Mouse (Mus musculus) kidney, postnatal 36 days (tissue): ENCODE data around the gene Astn1.
A peak's percentile ranks its signal among the peaks of the same experiment; 100 is the strongest.

Experiments
- DNase-seq, 2 experiments: peaks; one replicate each; pipeline ENCODE4 v3.0.0; 2021 to 2022; ENCODE audit warnings: mixed read lengths in 2 of 2

Astn1 gene

DNA sequence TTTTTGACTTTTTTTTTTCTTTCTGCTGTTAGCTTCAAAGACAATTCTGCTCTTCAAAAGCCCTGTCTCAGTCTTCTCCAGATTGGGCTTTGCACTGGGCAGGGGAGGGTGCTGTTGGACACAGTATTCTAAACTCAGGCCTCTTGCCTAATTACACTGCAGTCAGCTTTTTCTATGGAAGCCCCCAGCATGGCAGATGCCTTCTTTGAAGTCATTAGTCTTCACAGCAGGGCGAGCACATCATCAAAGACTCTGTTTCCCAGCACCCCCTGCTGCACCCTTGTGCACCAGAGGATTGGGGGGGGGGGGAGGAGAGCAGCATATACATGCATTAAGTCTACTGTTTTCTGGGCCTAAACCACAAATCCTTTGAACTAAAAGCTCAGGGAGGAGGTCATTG, 174.8 kb downstream of the Astn1 start:
- DNase-seq, result no peak

- DNase-seq, result no peak
Observed at GRCm38 (mm10) chr1:158545095-158545494, 183.0 kb downstream of the Astn1 start.

- DNase-seq, result no peak
Observed at GRCm38 (mm10) chr1:158546513-158546912, 184.4 kb downstream of the Astn1 start.

DNA sequence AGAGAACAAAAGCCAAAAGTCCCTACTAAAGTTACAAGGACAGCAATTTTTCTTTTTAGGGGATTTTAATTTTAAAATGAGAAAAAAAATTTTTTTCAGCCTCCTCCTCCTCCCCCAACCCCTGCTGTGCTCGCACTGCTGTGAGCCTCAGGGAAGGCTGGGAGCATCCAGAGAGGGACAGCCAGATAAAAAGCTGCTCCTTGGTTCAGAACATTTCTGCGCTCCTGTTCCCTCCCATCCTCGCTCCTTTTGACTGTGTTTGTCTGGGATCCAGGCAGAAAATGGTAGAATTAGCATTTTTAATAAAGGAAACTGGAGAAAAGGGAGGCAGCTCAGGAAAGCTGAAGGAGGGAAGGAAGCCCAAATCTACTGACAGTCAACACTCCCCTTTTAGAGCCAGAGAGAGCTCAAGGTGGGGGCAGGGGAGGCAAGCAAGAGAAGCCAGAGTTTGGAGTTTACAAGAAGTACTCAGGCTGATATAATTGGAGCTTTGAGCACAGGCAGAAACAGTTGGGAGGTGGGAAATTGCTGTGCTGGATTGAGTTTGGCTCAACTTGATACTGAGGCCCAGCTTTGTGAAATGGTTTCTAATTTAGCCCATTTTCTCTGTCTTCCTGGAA, 185.6 kb downstream of the Astn1 start:
- DNase-seq, result no peak

DNA sequence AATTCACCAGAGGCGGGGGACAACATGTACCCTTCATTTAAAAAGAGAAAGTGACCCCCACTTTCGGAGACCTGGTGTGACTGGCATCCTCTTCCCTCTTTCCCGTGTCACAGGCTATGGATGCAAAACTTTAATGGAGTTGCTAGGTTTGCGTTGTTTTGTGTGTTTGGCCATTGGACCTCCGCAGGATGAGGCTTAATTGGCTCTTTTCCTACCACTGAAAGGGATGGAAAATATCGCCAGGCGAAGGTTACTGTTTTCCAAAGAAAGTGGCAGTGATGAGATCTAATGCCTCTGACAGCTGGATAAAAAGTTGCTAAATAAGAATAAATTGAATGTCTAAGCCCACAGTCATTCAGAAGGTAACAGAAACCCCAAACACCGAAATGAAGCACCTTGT, 186.2 kb downstream of the Astn1 start:
- DNase-seq, result no peak

DNA sequence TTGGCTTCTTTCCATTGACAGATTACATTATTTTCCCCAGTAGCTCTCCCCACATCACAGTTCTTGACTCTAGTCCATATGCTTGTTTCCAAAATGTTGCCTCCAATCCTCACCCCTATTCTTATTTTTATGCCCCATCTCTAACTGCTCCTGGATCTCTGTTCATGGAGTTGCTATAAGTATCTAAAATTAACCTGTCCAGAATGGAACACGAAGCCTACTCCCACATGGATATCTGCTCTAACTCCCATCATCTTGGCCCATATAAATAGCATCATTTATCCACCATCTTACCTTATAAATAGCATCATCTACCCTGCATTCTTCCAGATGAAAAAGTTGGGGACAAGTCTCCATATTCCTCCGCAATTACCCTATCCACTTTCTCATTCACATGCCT, 187.5 kb downstream of the Astn1 start:
- DNase-seq, result no peak

- no peak for DNase-seq
Observed at GRCm38 (mm10) chr1:158551951-158552350, 189.9 kb downstream of the Astn1 start.

DNA sequence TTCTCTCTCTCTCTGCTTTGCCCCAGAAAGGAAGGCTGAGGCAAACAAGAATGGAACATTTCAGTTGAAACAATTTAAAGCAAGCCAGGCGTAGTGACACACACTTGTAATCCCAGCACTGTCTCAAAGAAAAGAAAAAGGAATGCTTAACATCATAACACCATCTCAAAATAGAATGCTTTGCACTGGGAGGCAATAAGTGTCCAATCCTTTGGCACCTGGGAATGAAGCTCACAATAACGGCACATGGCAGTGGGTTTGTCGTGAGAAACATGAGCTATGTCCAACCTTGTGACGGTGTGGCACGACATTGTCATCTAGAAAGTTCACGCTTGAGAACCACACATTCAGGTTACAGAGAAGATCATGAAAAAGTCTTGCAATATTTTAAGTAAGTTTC, 191.3 kb downstream of the Astn1 start:
- DNase-seq, result no peak

GRCm38 (mm10) chr1:158554020-158554505, 192.0 kb downstream of the Astn1 start:
- no peak for DNase-seq

GRCm38 (mm10) chr1:158573168-158573567, 211.1 kb downstream of the Astn1 start:
- no peak for DNase-seq

- DNase-seq, result no peak
Observed at GRCm38 (mm10) chr1:158573597-158573996, 211.5 kb downstream of the Astn1 start.

DNA sequence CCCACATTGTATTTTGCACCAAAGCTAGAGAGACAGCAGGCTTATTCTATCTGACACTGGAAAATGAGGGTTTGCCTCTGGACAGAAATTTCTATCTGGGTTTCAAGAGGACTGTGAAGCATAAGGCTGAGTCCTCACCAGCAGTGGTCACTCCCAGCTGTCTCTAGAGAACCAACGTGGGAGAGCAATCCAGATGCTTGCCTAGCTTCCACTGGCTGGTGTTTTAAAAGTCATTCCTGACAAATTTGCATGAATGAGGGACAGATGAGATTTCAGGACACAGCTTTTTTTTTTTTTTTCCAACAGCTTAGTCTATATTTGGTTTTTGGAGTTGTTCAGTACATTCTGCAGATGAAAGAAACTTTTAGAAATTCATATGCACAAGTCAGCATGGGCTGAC, 213.9 kb downstream of the Astn1 start:
- DNase-seq, result no peak

- DNase-seq, result no peak
Observed at GRCm38 (mm10) chr1:158581806-158582205, 219.7 kb downstream of the Astn1 start.

DNA sequence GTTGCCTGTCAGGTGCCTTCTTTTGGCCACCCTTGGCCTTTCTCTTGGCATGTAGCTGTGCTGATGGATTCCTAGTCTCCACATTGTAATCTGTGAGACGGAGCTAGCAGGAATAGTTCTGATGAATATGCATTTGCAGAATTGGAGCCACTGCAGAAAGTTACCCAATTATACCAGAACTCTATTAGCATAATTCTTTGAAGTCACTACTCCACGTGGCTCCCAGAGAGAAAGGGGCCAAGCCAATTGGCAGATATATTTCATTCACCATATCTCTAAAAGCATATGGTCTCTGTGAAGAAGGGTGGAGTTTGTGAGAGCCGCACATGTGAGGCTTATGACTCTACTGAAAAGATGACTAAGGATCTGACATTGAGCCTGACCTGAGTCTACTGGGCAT, 226.8 kb downstream of the Astn1 start:
- DNase-seq, result no peak

DNA sequence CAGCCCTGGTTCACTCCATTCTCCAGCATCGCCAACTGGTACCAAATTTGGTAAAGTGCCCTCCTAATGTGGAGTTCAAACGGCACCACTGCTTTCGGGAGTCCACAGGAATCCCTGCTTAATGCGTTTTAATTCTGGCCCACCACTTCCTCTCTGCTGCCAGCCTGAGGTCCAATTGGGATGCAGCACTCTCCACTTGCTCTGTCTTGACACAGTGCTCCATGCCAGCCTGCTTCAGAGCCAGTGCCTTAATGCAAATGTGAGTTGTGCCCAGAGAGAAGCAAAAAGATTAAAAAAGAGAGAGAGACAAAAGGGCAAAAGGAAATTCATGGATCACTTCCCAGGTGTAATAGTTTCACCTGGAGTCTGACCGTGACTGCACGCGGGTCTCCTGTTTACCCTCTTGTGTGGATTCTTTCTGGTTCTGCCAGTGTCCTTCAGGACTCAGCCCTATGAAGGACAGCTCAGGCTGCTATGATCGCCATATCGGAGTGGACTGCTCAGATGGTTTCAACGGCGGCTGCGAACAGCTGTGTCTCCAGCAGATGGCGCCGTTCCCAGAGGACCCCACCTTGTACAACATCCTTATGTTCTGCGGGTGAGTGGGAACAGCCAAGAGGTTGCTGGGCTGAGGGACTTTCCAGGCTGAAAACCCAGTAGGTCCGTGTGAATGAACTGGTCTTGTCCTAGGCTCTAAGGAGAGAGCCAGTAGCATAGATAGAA, 234.8 kb downstream of the Astn1 start:
- peak; percentile 61 to 85 for DNase-seq

DNA sequence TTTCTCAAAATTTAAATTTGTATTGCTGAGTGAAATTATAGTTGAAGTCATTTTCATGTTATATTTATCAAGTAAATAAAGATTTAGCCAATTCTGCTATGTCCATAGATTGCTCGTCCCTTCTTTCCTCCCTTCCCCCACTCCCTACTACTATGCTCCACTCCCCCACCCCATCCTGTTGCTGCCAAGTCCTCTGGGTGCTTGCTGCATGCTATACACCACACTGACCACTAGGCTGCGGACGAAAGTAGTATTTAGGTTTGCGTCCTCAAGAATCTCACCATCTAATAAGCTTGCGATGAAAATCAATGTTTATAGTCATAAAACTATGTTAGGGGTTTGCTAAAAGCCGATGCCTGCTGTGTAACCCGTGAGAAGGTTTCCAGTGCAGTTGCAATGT, 235.9 kb downstream of the Astn1 start:
- no peak for DNase-seq

DNA sequence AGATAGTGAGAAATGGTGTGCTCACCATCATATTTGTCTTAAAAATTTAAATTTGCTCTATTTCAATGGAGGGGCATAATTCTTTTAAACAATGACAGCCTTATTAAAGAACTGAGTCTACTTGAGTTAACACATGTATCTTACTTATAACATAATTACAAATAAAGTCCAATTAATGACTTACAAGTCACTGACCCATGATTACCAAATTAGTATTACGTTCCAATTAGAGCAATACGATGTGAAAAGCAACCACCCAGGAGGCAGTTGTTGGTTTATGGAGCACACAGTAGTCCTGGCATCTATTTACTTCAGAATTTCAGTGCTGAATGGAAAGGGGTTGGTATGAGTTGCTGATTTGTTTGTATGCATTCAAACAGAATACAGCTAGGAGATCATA, 237.4 kb downstream of the Astn1 start:
- DNase-seq, result no peak

DNA sequence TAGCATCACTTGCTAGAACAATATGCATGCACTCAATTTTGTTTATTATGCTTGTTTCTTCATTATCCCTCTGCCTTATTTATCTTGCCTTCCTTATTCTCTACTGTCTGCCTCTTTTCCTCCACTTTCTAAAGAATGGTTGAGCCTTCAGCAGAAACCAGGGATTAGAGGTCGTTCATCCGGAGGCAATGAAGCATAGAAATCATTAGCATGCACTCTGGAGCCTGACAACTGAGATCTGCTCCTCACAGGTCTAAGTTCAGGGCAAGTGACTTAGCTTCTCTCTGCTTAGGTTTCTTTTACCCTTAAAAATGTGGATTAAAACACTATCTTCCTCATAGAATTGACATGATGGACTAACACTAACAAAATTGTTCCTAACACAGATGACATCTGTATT, 241.0 kb downstream of the Astn1 start:
- peak; percentile 51 to 74 for DNase-seq

DNA sequence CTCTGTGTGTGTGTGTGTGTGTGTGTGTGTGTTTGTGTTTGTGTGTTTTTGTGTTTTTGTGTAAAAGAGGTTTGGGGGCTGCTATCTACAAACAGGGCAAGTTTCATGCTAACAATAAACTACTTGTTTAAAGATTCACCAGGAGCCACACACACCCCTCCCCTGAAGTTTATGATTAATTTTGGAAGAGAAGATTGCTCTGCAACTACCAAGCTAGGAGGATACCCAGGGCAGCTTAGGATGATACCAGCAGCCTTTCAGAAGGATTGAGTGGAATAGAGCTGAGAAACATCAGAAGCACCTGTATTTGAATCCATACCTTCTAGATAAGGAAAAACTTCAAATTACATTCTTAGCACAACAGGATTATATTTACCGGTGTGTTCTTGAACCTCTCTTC, 242.1 kb downstream of the Astn1 start:
- DNase-seq, result peak; percentile 47 to 72

GRCm38 (mm10) chr1:158605597-158605996, 243.5 kb downstream of the Astn1 start:
- no peak for DNase-seq

DNA sequence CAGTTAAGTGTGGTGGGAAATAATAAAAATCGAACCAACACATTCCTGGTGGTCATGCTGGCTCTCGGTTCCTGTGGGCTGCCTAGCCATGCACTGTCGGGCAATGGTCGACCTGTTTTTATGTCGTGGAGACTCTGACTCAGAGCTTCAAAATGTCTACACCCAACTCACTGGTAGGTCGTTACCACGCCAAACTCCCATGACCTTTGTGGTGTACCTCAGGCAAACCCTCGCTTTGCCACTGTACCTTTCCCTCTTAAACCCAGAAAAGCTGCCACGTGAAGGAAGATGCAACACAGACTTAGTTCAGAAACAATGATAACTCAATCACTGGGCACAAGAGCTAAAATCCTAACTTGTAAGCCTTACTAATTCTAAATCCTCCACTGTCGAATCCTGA, 244.3 kb downstream of the Astn1 start:
- no peak for DNase-seq

GRCm38 (mm10) chr1:158607201-158607600, 245.1 kb downstream of the Astn1 start:
- DNase-seq, result no peak

DNA sequence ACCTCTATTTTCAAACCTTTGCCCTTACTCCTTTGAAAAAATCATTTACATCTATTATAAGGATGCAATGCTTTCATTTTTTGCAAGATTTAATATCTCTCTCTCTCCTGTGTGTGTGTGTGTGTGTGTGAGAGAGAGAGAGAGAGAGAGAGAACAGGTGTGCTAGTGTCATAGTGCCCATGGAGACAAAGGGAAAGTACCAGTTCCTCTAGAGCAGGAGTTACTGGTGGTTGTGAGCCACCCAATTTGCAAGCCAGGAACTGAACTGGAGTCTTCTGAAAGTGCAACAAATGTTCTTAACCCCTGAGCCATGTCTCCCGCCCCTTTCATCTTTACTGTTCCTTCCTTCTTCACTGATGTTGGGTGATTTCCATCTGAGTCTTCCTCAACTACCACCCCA, 253.1 kb downstream of the Astn1 start:
- no peak for DNase-seq

- peak; percentile 39 to 45 for DNase-seq
Observed at GRCm38 (mm10) chr1:158617943-158618342, 255.9 kb downstream of the Astn1 start.

DNA sequence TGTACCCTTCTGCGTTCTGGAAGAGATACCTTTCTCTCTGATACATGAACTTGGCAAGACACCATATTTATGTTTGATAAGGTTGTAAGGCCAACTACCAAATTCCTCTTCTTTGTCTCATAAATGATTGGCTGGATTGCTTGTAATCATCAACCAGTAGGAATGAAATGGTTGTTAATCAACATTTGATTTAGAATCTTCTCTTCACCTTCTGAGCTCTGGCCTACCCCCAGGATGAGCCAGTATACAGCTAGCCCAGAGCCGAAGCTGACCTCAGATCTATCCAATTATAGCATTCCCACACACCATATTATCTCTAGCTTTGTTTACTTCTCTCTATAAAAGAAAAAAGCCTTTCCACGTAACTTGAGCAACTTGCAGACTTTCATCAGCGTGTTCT, 270.9 kb downstream of the Astn1 start:
- DNase-seq, result no peak
